Mouse (Mus musculus): ENCODE data around the gene Mau2. TPM values are rescaled to one million over a fixed set of nuclear protein-coding genes. Genes with fewer than 3 reads are reported as not detected.
A peak's percentile ranks its signal among the peaks of the same experiment; 100 is the strongest.

Mau2 gene
- total and polyA plus RNA-seq, 3 experiments, result 19.5 to 38.4 (median 25.5) TPM

GRCm38 (mm10) chr8:70003204-70003657 lies 39.3 kb downstream of the Mau2 start:
- DNase-seq (ENCODE audit: extremely low read depth), result peak; percentile 63
- Histone ChIP-seq H3K9ac (ENCODE audit: insufficient read depth, low read depth) (peak overlapping the region; percentile 12; the same call in 1 of the 2 replicates), H3K4me3 (replicated peaks in 1 of 3; ENCODE audit: low read depth in 2 of 3, low read length in 2 of 3, poor library complexity in 1 of 3) (no peak overlapping the region), H3K27me3 (replicated peaks) (no peaks in the 10 kb centered on the region), H3K36me3 (replicated peaks in 1 of 2; ENCODE audit: control insufficient read depth in 1 of 2, insufficient read depth in 1 of 2, low read length in 1 of 2) (no peaks in the 10 kb centered on the region), H3K27ac (ENCODE audit: insufficient read depth, low read depth) (peak overlapping the region; percentile 48; the same call in 1 of the 2 replicates), H3K4me2 (ENCODE audit: insufficient read depth, low read depth, poor library complexity, severe bottlenecking) (peak overlapping the region; percentile 76), H3K79me2 (replicated peaks; ENCODE audit: control insufficient read depth, extremely low read depth, insufficient read depth, poor library complexity, severe bottlenecking) (no peaks in the 10 kb centered on the region), H3K9me3 (replicated peaks; ENCODE audit: low read length) (no peaks in the 10 kb centered on the region), H3K4me1 (ENCODE audit: control insufficient read depth in 1 of 2, insufficient read depth in 2 of 2) (peaks cover 4 to 31% of the 10 kb centered on the region in 2 experiments; a peak in 3 of 4 replicates)
- in situ Hi-C loops (cut with MboI; ENCODE audit: low pct_ligation_motif_present, low pct_unique_long_range_greater_than_20kb, low sequenced_read_pairs) (loop anchor here (5.0 kb wide), 2 partner anchors 36 to 81 kb away; no protein-coding TSS in a partner anchor), dilution Hi-C loops (cut with MboI; ENCODE audit: extremely low pct_ligation_motif_present, extremely low pct_unique_long_range_greater_than_20kb, low sequenced_read_pairs) (no loop called here)
- no peak for TF ChIP-seq GABPA (IDR thresholded peaks at IDR 0.05; ENCODE audit: insufficient replicate concordance, low read depth, low read length)
- TF ChIP-seq PAX5 (IDR thresholded peaks at IDR 0.05; ENCODE audit: low read length), result no peak
- no peak for TF ChIP-seq NRF1 (IDR thresholded peaks at IDR 0.05; ENCODE audit: low read depth, low read length)
- peak; percentile 56; the same call in 1 of the 2 replicates for TF ChIP-seq RCOR1 (conservative IDR thresholded peaks at IDR 0.05; ENCODE audit: low read depth, low read length)
- TF ChIP-seq CHD1 (IDR thresholded peaks at IDR 0.05; ENCODE audit: low read depth, low read length), result no peak
- TF ChIP-seq MXI1 (IDR thresholded peaks at IDR 0.05; ENCODE audit: low read depth, low read length), result peak; percentile 47; the same call in 1 of the 2 replicates
- TF ChIP-seq JUN (IDR thresholded peaks at IDR 0.05; ENCODE audit: insufficient read depth, low read depth, low read length), result no peak
- TF ChIP-seq E2F4 (IDR thresholded peaks at IDR 0.05; ENCODE audit: insufficient replicate concordance, low read depth, low read length), result no peak
- TF ChIP-seq TBP (conservative IDR thresholded peaks at IDR 0.05; ENCODE audit: low read depth, low read length), result no peak
- TF ChIP-seq ZC3H11A (IDR thresholded peaks at IDR 0.05; ENCODE audit: low read depth, low read length), result no peak
- peak; percentile 64 for TF ChIP-seq MYC (IDR thresholded peaks at IDR 0.05; ENCODE audit: low read depth, low read length)
- peak in 1 of 2 experiments; percentile 55; a peak in 2 of 4 replicates for TF ChIP-seq CTCF (conservative IDR thresholded peaks at IDR 0.05 in 1 of 2, IDR thresholded peaks at IDR 0.05 in 1 of 2; ENCODE audit: low read depth in 2 of 2, low read length in 2 of 2)
- TF ChIP-seq ZMIZ1 (IDR thresholded peaks at IDR 0.05; ENCODE audit: low read depth, low read length), result no peak
- TF ChIP-seq CHD2 (IDR thresholded peaks at IDR 0.05; ENCODE audit: low read length), result peak; percentile 39
- TF ChIP-seq HCFC1 (IDR thresholded peaks at IDR 0.05; ENCODE audit: low read depth, low read length), result no peak
- no peak for TF ChIP-seq UBTF (IDR thresholded peaks at IDR 0.05; ENCODE audit: low read depth, low read length)
- TF ChIP-seq ZNF384 (IDR thresholded peaks at IDR 0.05; ENCODE audit: low read depth, low read length), result no peak
- TF ChIP-seq ZKSCAN1 (IDR thresholded peaks at IDR 0.05; ENCODE audit: borderline replicate concordance, low read depth, low read length), result no peak
- no peak for TF ChIP-seq KAT2A (IDR thresholded peaks at IDR 0.05; ENCODE audit: insufficient replicate concordance, low read length)
- no peak for TF ChIP-seq MEF2A (IDR thresholded peaks at IDR 0.05; ENCODE audit: borderline replicate concordance, low read depth, low read length)
- peak; percentile 65; the same call in 1 of the 2 replicates for TF ChIP-seq IRF4 (IDR thresholded peaks at IDR 0.05; ENCODE audit: low read depth, low read length)
- peak; percentile 27; the same call in 1 of the 2 replicates for TF ChIP-seq USF1 (IDR thresholded peaks at IDR 0.05; ENCODE audit: low read depth, low read length)
- TF ChIP-seq SIN3A (IDR thresholded peaks at IDR 0.05; ENCODE audit: low read length), result peak; percentile 75; the same call in 1 of the 2 replicates
- TF ChIP-seq SMC3 (IDR thresholded peaks at IDR 0.05; ENCODE audit: low read depth, low read length), result peak; percentile 47
- TF ChIP-seq POLR2A (IDR thresholded peaks at IDR 0.05; ENCODE audit: low read depth, low read length), result no peak
- no peak for TF ChIP-seq NELFE (IDR thresholded peaks at IDR 0.05; ENCODE audit: low read depth, low read length)
- TF ChIP-seq ELF1 (IDR thresholded peaks at IDR 0.05; ENCODE audit: low read depth, low read length), result peak; percentile 70
- TF ChIP-seq ETS1 (conservative IDR thresholded peaks at IDR 0.05; ENCODE audit: low read depth, low read length), result peak; percentile 86
- TF ChIP-seq EP300 (IDR thresholded peaks at IDR 0.05; ENCODE audit: low read length), result peak; percentile 66
- TF ChIP-seq POLR2AphosphoS2 (IDR thresholded peaks at IDR 0.05; ENCODE audit: low read depth, low read length), result no peak
- peak; percentile 22 for TF ChIP-seq RAD21 (IDR thresholded peaks at IDR 0.05; ENCODE audit: low read depth, low read length)
- TF ChIP-seq USF2 (conservative IDR thresholded peaks at IDR 0.05; ENCODE audit: low read depth, low read length), result no peak
- no peak for TF ChIP-seq JUND (conservative IDR thresholded peaks at IDR 0.05; ENCODE audit: low read depth, low read length)
- peak; percentile 41; the same call in 1 of the 2 replicates for TF ChIP-seq MAX (IDR thresholded peaks at IDR 0.05; ENCODE audit: low read length)
- TF ChIP-seq MAFK (IDR thresholded peaks at IDR 0.05; ENCODE audit: insufficient replicate concordance, low read length), result no peak
- TF ChIP-seq BHLHE40 (IDR thresholded peaks at IDR 0.05; ENCODE audit: low read depth, low read length), result peak; percentile 61
- 0 out of 2 replicates have a peak, but pooled peaks have one; percentile 52 for TF ChIP-seq MAZ (IDR thresholded peaks at IDR 0.05; ENCODE audit: low read depth, low read length)
- peak; percentile 48; the same call in 1 of the 2 replicates for TF ChIP-seq TCF12 (IDR thresholded peaks at IDR 0.05; ENCODE audit: low read depth, low read length)

Data from CH12.LX (cell line).